Mouse (Mus musculus) cerebellum, adult 9-10 months (tissue): Measurements from ENCODE around the gene Slc27a5.

Experiments
- DNase-seq: peaks from one replicate; pipeline ENCODE4 v3.0.0; 2022

The Slc27a5 gene

DNA sequence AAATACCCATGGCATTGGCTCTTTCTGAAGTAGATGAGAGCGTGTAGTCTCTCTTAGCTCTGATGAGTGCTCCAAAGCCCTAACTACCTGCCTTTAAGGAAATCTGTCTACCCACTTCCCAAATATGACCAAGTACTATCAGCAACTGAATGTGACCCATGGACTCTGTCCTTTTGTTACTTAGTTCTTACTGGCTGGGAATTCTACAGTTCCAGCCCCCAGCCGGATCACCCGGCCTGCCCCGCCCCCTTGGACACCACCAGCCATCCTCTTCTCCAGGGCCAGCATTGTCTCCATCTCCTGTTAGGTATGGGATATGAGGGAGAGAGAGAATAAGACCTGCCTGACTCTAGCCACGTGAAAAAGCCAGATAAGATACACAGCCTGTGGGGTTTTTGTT is at the start of gene Slc27a5:
Gene Slc27a5 (minus strand): TSS at position 140 of the 400 bp plus-strand sequence.
- no peak for DNase-seq

GRCm38 (mm10) chr7:13046084-13046483 is 48.1 kb upstream of the Slc27a5 start:
- DNase-seq, result peak; percentile 82

DNA sequence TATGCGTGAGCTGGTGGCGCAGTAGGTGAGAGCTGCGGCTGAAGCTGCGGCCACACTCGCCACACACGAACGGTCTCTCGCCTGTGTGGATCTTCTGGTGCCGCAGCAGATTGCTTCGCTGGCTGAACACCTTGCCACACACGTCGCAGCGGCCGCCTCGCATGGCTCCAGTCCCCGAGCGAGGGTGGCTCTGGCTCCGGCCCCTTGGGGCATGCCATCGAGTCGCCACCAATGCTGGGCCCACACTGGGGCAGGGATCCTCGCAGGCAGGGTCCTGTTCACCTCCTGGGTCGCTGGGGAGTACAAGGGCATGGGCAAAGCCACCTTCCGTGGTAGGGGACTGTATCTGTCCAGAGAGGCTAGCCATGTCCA is 46.2 kb upstream of the Slc27a5 start:
- no peak for DNase-seq

DNA sequence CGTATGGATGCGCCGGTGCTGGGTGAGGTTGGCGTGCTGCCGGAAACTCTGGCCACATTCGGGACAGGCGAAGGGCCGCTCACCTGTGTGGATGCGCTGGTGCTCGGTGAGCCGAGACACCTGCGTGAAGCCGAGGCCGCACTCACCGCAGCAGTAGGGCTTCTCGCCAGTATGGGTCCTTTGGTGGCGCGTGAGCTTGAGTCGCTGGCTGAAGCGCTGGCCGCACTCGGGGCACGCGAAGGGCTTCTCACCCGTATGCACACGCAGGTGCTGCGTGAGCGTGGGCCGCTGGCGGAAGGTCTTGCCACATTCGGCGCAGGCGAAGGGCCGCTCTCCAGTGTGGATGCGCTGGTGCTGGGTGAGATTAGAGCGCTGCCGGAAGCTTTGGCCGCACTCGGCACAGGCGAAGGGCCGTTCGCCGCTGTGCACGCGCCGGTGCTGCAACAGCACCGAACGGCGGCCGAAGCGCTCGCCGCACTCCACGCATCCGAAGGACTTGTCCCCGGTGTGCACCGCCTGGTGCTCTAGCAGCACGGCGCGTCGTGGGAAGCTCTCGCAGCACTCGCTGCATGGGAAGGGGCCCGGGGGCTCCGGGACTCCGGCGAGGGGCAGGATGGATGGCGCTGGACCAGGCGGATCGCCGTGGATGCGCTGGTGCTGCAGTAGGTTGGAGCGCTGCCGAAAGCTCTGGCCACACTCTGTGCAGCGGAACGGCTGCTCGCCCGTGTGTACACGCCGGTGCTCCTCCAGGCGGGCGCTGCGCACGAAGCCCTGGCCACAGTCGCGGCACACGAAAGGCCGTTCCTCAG is 45.7 kb upstream of the Slc27a5 start:
- DNase-seq, result peak; percentile 82

DNA sequence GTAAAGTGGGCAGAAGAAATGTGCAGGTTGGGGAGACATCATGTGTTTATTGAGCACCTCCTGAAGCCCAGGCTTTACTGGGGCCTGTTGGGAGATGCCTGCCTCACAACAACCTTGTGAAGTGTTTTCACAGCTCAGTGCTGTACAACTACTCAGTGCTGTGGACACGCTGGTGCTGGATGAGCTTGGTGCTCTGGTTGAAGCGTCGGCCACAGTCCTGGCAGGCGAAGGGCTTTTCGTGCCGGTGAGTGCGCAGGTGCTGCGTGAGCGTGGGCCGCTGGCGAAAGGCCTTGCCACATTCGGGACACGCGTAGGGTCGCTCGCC is 45.1 kb upstream of the Slc27a5 start:
- DNase-seq, result no peak

GRCm38 (mm10) chr7:13042511-13042910 is 44.5 kb upstream of the Slc27a5 start:
- peak; percentile 61 for DNase-seq

- DNase-seq, result peak; percentile 43
Measured at GRCm38 (mm10) chr7:13041256-13041655, 43.3 kb upstream of the Slc27a5 start.

DNA sequence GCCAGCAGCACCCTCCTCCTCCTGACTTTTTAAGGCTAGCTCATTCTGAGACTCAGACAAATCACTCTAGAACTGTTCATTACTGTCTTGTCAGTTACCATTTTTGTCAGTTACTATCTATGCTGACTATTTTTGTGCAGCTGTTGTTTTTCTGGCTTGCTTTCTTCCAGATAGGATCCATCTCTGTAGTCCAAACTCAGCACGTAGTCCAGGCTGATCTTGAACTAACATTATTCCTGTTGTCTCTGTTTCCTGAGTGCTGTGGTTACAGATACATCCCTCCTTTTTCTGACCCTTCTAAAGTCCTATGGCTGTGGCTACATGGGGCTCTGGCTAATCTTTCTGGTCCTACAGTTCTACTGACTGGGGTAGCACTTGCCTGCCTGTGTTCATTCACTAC is 41.2 kb upstream of the Slc27a5 start:
- peak; percentile 52 for DNase-seq

- DNase-seq, result no peak
Measured at GRCm38 (mm10) chr7:13038621-13039169, 40.7 kb upstream of the Slc27a5 start.

DNA sequence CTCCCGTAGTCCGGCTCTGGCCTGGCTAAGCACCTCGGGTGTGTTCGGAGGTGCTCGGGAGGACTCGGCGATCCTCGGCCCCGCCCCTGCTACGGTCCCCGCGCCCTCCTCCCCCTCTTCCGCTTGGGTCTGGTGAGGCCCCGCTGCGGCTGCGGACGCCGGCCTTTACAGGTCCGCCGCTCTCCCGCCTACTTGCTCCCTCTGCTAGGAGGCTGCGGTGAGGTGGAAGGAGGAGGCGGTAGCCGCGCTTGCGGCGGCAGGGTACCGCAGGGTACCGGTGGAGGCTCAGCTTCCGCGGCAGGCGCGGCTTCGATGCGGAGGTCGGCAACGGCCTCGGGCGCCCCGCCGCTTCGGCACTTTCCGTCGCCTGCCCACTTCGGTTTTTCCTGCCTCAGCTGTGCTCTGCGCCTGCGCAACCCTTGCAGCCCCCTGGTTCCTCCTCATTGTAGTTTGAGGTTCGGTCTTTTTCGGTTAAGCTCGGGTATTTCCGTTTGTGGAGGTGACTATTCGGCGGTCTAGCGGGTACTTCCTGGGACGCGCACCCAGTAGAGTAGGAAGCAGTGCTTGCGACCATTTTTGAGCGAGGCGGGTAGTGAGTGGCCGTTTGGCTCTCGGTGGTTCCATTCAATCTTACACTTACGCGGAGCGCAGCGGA is 40.0 kb upstream of the Slc27a5 start, which contains the start of gene Ube2m:
Gene Ube2m (minus strand): TSS at position 375 of the 655 bp plus-strand sequence.
- DNase-seq, result peak; percentile 99

DNA sequence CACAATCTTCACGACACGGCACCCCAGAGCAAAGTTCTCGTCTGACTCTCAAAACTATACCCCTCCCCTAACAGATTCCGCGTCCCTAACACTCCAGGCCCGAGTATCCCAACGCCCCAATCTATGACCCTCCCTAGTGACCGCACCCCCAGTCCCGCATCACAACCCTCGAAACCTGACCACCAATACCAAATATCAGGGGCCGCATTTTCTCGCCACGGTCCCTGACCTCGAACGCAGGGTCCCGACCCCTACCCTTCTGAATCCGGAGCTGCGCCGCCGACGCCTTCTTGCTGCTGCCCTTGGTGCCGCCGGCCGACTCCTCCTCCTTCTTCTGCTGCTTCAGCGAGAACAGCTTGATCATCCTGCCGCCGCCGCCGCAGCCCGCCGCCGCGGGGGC is 39.4 kb upstream of the Slc27a5 start:
- DNase-seq, result peak; percentile 74

GRCm38 (mm10) chr7:13036806-13037205 is 38.8 kb upstream of the Slc27a5 start:
- DNase-seq, result peak; percentile 53

DNA sequence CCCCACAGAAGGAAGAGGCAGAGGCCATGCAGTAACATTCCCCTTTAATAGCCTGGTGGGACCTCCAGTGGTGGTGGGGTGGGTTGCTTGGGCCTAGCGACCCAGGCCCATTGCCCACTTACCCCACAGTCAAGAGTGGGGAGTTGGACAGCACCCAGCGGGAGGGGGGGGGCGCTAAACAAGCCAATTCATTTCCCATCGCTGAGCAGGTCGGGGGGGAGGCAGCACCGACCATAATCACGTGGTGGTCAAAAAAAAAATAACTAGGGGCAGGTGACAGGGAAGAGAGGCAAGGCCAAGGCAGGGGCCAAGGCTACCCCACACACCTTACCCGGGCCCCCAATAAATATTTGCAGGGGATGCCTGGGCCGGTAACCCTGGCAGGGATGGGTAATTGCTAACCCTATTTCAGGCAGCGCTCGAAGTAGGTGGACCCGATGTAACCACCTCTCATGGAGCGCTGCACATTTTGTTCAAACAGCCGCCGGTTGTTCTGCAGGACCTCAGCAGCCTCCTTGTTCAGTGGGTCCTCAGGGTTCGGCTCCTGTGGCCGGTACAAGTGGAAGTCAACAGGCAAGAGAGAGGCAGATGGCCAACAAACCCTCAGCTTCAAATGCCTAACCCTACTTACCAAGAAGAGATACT is 37.3 kb upstream of the Slc27a5 start:
- no peak for DNase-seq

- DNase-seq, result peak; percentile 97
Measured at GRCm38 (mm10) chr7:13034148-13034977, 36.4 kb upstream of the Slc27a5 start, which contains the start of gene Chmp2a. Gene Chmp2a, minus strand, starts transcription at chr7:13034807.

DNA sequence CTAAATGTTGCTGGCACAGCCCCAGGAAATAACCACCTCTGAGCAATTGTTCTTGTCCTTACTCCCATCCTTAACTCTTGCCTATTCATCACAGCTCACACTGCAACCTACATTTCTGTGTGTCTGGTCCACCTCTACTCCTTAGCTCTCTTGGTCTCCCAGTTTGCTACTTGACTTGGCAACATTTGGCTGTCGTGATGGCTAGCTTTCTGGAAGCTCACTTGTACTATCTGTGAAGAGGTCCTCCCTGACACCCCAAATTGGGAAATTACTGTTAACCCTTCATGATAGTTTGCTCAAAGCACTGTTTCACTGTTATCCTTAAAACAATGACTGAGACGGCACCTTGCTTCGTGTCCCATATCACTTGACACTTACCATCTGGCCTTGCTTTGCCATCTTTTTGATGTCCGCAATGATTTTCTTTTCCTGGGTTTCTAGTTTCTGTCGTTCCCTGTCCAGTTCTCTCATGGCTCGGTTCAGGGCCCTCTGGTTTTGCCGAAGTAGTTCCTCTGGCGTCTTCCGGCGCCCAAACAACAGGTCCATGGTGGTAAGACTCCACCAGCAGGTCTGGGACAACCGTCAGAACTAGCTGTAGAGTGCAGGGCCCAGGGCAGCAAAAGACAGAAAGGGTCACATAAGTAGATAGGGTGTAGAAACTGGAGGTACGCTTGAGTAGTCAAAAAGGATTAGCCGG is 35.6 kb upstream of the Slc27a5 start:
- DNase-seq, result no peak

- DNase-seq, result no peak
Measured at GRCm38 (mm10) chr7:13032541-13032940, 34.5 kb upstream of the Slc27a5 start.

DNA sequence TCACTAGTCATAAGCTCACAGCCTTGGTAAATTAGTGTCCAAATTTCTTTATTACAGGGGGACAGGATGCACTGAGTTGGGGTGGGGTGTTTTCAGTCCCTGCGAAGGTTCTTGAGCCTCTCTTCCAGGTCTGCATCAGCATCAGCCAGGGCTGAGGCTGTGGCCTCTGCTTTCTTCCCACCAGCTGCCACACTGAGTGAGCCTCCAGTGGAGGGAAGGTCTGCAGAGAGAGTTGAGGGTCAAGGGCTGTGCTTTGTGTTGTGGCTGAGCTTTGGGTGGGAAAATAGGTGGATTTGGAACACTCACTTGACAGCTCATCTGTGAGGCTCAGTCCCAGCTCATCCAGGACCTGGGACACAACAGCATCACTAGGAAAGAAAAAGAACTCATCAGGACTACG is 34.0 kb upstream of the Slc27a5 start:
- DNase-seq, result no peak

- DNase-seq, result no peak
Measured at GRCm38 (mm10) chr7:13031069-13031468, 33.1 kb upstream of the Slc27a5 start.

DNA sequence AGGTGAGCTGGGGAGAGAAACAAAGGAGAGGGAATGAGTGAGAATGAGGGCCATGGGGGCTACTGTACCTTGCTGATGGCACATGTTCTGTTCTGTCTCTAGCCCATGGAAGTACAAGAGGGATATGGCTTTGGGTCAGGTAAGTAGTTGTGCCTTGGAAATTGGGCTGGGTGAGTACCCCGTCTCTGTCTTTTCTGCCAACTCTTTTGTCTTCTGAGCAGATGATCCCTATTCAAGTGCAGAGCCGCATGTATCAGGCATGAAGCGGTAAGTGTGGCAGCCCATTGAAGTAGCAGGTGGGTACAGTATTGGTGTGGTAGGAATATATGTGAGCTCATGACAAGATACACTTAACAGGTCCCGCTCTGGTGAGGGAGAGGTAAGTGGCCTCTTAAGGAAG is 31.0 kb upstream of the Slc27a5 start:
- no peak for DNase-seq

DNA sequence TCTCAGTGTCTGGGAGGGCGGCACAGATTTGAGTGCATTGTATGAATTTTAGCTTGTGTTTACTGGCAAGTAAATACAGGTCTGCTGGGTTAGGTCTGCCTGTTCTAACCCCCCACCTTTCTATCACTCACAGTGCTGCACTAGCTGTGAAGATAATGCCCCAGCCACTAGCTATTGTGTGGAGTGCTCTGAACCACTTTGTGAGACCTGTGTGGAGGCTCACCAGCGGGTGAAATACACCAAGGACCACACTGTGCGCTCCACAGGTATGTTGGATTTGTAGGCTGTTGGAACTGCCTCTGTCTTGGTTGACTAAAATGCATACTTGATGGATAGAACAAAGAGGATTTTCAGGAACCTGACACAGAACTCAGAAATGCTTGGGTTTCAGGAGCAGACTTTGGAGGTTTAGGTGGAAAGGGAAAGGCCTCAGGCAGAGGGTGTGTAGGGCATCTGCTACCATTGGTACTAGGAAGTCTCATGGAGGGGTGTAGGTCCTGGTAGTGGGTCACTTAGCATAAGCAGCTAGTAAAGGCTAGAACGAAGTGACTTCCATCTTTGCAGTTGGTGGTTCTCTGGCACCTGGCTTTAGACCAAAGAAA is 27.6 kb upstream of the Slc27a5 start:
- peak; percentile 58 for DNase-seq

- DNase-seq, result peak; percentile 88
Measured at GRCm38 (mm10) chr7:13024805-13025204, 26.8 kb upstream of the Slc27a5 start.
